Mouse (Mus musculus): Measurements from ENCODE around the gene Aph1a. TPM values are rescaled to one million over a fixed set of nuclear protein-coding genes. Genes with fewer than 3 reads are reported as not detected.
"Not testable (repeated sequence)": the region's sequence is repeated elsewhere in the genome, so short reads cannot be mapped to it uniquely, and the experiment has no call there.

Gene Aph1a
- total RNA-seq (2012; rRNA removed) (110 and 127 TPM in 2 replicates), polyA plus RNA-seq (2012; ENCODE audit: insufficient read depth in 1 of 2, insufficient read length in 2 of 2, low read depth in 1 of 2, low replicate concordance in 2 of 2, missing spikeins in 1 of 2) (100 to 1,000 TPM in 1 of 2 experiments, not detected in 1; 170 TPM)

DNA sequence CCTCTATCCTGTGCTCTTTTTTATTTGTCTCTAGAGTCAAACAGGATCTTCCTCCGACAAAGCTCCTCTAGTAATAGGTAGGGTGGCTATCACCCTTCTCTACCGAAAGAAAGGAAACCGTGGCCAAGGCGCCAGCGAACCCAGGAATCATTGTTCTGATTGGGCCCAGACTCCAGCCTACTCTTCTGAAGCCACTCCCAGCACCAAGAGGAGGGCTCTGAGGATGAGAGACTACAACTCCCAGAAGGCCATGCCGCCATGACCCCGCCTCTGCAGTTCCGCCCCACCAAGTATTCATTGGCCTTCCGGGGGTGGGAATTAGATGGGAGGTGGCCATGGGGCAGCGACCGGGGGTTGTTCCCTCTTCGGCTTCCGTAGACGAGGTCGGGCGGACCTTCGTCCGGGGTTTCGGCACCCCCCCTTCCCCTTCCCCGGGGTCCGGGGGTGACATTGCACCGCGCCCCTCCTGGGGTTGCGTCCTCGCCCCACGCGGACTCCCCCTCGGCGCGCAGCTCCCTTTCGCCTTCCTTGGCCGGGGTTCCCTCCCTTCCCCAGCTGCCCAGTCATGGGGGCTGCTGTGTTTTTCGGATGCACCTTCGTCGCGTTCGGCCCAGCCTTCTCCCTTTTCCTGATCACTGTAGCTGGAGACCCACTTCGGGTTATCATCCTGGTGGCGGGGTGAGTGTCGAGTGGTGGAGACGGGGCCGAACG is at the start of gene Aph1a:
Gene Aph1a (plus strand): TSS at position 364 of the 711 bp plus-strand sequence.
- DNase-seq (ENCODE audit: low read depth, low spot score): peak; percentile 100
- Histone ChIP-seq H3K4me1 (ENCODE audit: control insufficient read depth in 1 of 2, insufficient read depth in 2 of 2, low read length in 2 of 2) (peaks cover 12 to 20% of the 10 kb centered on the region in 2 experiments), H3K79me2 (ENCODE audit: control insufficient read depth, insufficient read depth, low read length, poor library complexity) (peaks cover 11% of the 10 kb centered on the region), H3K4me3 (ENCODE audit: control insufficient read depth in 1 of 2, insufficient read depth in 1 of 2, low read depth in 2 of 2, low read length in 2 of 2) (peak within 1 kb of the TSS; percentile 90 to 98), H3K27ac (ENCODE audit: control insufficient read depth, low read depth, low read length) (peak within 1 kb of the TSS; percentile 73), H3K36me3 (ENCODE audit: control insufficient read depth in 1 of 2, insufficient read depth in 2 of 2, low read length in 2 of 2) (peaks cover 0 to 16% of the 10 kb centered on the region in 2 experiments; a peak in 2 of 4 replicates), H3K9ac (ENCODE audit: control insufficient read depth, low read depth, low read length, poor library complexity, severe bottlenecking) (peak within 1 kb of the TSS; percentile 82)
- H3K9me3 ChIP-seq (replicated peaks; ENCODE audit: insufficient read depth, low read length); H3K27me3 ChIP-seq (ENCODE audit: control insufficient read depth in 1 of 2, insufficient read depth in 2 of 2, low read length in 2 of 2): not testable (repeated sequence)
- TF ChIP-seq UBTF (IDR thresholded peaks at IDR 0.05; ENCODE audit: borderline replicate concordance, insufficient read depth, low read depth, low read length) (0 out of 2 replicates have a peak, but pooled peaks have one; percentile 64), MAX (IDR thresholded peaks at IDR 0.05; ENCODE audit: low read length) (peak; percentile 71), TCF12 (IDR thresholded peaks at IDR 0.05; ENCODE audit: low read depth, low read length) (peak; percentile 67; the same call in 1 of the 2 replicates), TBP (IDR thresholded peaks at IDR 0.05; ENCODE audit: low read depth, low read length) (peak; percentile 84), NELFE (IDR thresholded peaks at IDR 0.05; ENCODE audit: low read depth, low read length) (peak; percentile 97), POLR2A (IDR thresholded peaks at IDR 0.05; ENCODE audit: control insufficient read depth in 1 of 2, insufficient read depth in 1 of 2, low read depth in 1 of 2, low read length in 2 of 2, poor library complexity in 1 of 2) (peak; percentile 38 to 89; a peak in 2 of 4 replicates), ZMIZ1 (IDR thresholded peaks at IDR 0.05; ENCODE audit: low read depth, low read length) (peak; percentile 89; the same call in 1 of the 2 replicates), MAZ (IDR thresholded peaks at IDR 0.05; ENCODE audit: low read depth, low read length) (peak; percentile 85), CHD2 (IDR thresholded peaks at IDR 0.05; ENCODE audit: low read length) (peak; percentile 38; the same call in 1 of the 2 replicates), NRF1 (IDR thresholded peaks at IDR 0.05; ENCODE audit: insufficient read depth, low read depth, low read length, poor library complexity, severe bottlenecking) (0 out of 2 replicates have a peak, but pooled peaks have one; percentile 45), POLR2AphosphoS2 (IDR thresholded peaks at IDR 0.05; ENCODE audit: low read length) (peak; percentile 95), ZNF384 (IDR thresholded peaks at IDR 0.05; ENCODE audit: low read depth, low read length) (0 out of 2 replicates have a peak, but pooled peaks have one; percentile 43), MXI1 (IDR thresholded peaks at IDR 0.05; ENCODE audit: low read depth, low read length) (peak; percentile 70), HCFC1 (IDR thresholded peaks at IDR 0.05; ENCODE audit: low read depth, low read length) (peak; percentile 95), USF1 (IDR thresholded peaks at IDR 0.05; ENCODE audit: low read depth, low read length) (peak; percentile 66), SIN3A (IDR thresholded peaks at IDR 0.05; ENCODE audit: low read length) (peak; percentile 89), ELF1 (IDR thresholded peaks at IDR 0.05; ENCODE audit: low read depth, low read length) (peak; percentile 97), KAT2A (conservative IDR thresholded peaks at IDR 0.05; ENCODE audit: low read depth, low read length) (peak; percentile 97), MEF2A (IDR thresholded peaks at IDR 0.05; ENCODE audit: extremely low read depth, insufficient replicate concordance, low read depth, low read length, poor library complexity, severe bottlenecking) (peak; percentile 21; the same call in 1 of the 2 replicates)
